Mouse (Mus musculus) activated CD4-positive, CD25-positive, alpha-beta regulatory T cell, adult 4 months (primary cell): Measurements from ENCODE around the gene Vmn1r224. TPM values are rescaled to one million over a fixed set of nuclear protein-coding genes. Genes with fewer than 3 reads are reported as not detected.

Experiments
- ATAC-seq: one replicate; pipeline ENCODE4 v1.8.0; 2017
- polyA plus RNA-seq, 2 experiments: library from polyadenylated mRNA; unstranded; fragments of 100-300 nt; shearing (Covaris generic); gene quantifications; one replicate each; pipeline ENCODE4 v1.2.1; 2017

Vmn1r224 gene
- polyA plus RNA-seq, result not detected

- ATAC-seq, result no peak
Measured at GRCm38 (mm10) chr17:20413846-20414245, at the start of gene Vmn1r224. Gene Vmn1r224 (plus strand): TSS chr17:20414146.

GRCm38 (mm10) chr17:20399105-20399504 is 14.8 kb upstream of the Vmn1r224 start:
- no peak for ATAC-seq

GRCm38 (mm10) chr17:20439263-20439662 is 25.3 kb downstream of the Vmn1r224 start:
- ATAC-seq, result no peak

- no peak for ATAC-seq
Measured at GRCm38 (mm10) chr17:20473311-20473710, 59.4 kb downstream of the Vmn1r224 start.

Other genes with a start within 250 kb of the Vmn1r224 start
- gene Fpr-rs6, start 231.0 kb upstream of the Vmn1r224 start, polyA plus RNA-seq, result not detected
- under 1 TPM; 0.04 to 0.05 TPM for gene Vmn2r105, start 179.1 kb upstream of the Vmn1r224 start, polyA plus RNA-seq
- not detected for gene Vmn2r106, start 128.6 kb upstream of the Vmn1r224 start, polyA plus RNA-seq
- not detected for gene Vmn2r107, start 68.9 kb upstream of the Vmn1r224 start, polyA plus RNA-seq
- not detected for gene Vmn2r108, start 67.2 kb downstream of the Vmn1r224 start, polyA plus RNA-seq
- gene Vmn1r225, start 84.0 kb downstream of the Vmn1r224 start, polyA plus RNA-seq, result not detected
- not detected for gene Vmn2r109, start 150.6 kb downstream of the Vmn1r224 start, polyA plus RNA-seq
- under 1 TPM in 1 of 2 experiments, not detected in 1; 0.05 TPM for gene Vmn2r110, start 182.3 kb downstream of the Vmn1r224 start, polyA plus RNA-seq
- gene Fpr-rs3, start 210.7 kb downstream of the Vmn1r224 start, polyA plus RNA-seq, result not detected